Mouse (Mus musculus) embryonic facial prominence, embryonic 10.5 days (tissue): ENCODE data around the gene Bend6. TPM values are rescaled to one million over a fixed set of nuclear protein-coding genes. Genes with fewer than 3 reads are reported as not detected.
"Not testable (repeated sequence)": the region's sequence is repeated elsewhere in the genome, so short reads cannot be mapped to it uniquely, and the experiment has no call there.

Experiments used
- DNase-seq: peaks from one replicate; pipeline ENCODE4 v3.0.0-alpha.2; 2017; ENCODE audit warnings: low spot score
- H3K27ac ChIP-seq: fragments of 300-500 bp; sonication (generic); replicated peaks from 2 replicates; pipeline ENCODE4 v1.5.1; 2016; ENCODE audit warnings: mild to moderate bottlenecking
- H3K27me3 ChIP-seq: fragments of 300-500 bp; sonication (generic); replicated peaks from 2 replicates; pipeline ENCODE4 v1.6.1; 2016; ENCODE audit warnings: low read depth, mild to moderate bottlenecking; ENCODE audit not compliant: poor library complexity, severe bottlenecking
- H3K36me3 ChIP-seq: fragments of 300-500 bp; sonication (generic); replicated peaks from 2 replicates; pipeline ENCODE4 v1.6.1; 2016; ENCODE audit warnings: mild to moderate bottlenecking, moderate library complexity
- H3K4me1 ChIP-seq: fragments of 300-500 bp; sonication (generic); 2 replicates; pipeline ENCODE4 v1.6.1; 2016
- H3K4me3 ChIP-seq: fragments of 300-500 bp; sonication (generic); 2 replicates; pipeline ENCODE4 v1.5.1; 2016; ENCODE audit warnings: mild to moderate bottlenecking, moderate library complexity
- H3K9me3 ChIP-seq: fragments of 300-500 bp; sonication (generic); 2 replicates; pipeline ENCODE4 v1.6.1; 2016; ENCODE audit warnings: mild to moderate bottlenecking
- whole genome bisulfite sequencing: fragments of 180-500 bp; shearing (Covaris S2); methylation state at CpG from one replicate; pipeline ENCODE4 v1.1.7; 2016; 5-methylcytosine and 5-hydroxymethylcytosine counted together
- polyA plus RNA-seq: library from polyadenylated mRNA; unstranded; fragments of >200 nt; fragmentation: Nextera tagmentation; extraction: Ambion mirVana; gene quantifications from 2 replicates; pipeline ENCODE4 v1.2.1, GENCODE M21; 2016

Gene Bend6
- polyA plus RNA-seq, 1 experiment from 2014 or later = 2.2 TPM

GRCm38 (mm10) chr1:33843823-33844222, 63.8 kb downstream of the Bend6 start:
- 81% methylated on average over 6 of the region's 6 CpGs for WGBS
- no peaks in the 10 kb centered on the region for H3K9me3 ChIP-seq
- no peaks in the 10 kb centered on the region for H3K4me1 ChIP-seq
- no peaks in the 10 kb centered on the region for H3K36me3 ChIP-seq
- no peak for DNase-seq
- H3K27ac ChIP-seq = no peak overlapping the region
- no peak overlapping the region for H3K4me3 ChIP-seq
- H3K27me3 ChIP-seq = no peaks in the 10 kb centered on the region

DNA sequence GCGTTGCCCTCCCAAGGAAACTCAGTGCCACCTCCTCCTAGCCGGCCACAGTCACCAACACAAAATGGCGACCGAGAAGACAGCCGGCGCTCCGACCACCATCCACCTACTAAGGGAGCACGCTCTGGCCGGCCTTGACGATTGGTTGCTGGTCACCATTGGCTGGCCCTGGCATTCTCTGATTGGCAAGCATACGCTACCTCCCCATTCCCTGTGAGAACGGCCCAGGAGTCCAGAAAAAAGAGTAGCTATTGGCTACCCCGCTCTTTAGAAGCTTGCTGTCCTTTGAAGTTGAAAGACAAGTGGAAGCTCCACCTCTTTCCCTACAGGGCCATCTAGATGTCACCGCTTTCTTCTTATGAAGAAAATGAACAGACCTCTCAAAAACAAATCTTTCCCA, 68.7 kb downstream of the Bend6 start:
- not testable (repeated sequence) for DNase-seq

DNA sequence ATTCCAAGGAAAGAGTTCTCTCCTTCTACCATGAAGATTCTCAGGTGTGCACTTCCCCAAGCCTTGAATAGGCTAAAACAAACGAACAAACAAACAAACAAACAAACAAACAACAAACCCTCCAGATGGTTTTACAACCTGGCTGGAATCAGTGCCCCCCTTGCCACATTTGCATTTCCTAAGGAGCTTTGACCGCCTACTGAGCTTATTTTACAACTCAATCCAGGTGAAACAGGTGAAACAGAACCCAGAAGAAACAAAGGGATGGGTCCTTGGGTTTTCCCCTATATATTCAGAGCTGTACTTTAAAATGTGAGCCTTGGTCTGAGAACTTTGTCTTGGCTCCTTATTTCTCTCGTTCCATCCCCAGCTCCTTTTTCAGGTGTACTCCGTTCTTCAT, 77.0 kb downstream of the Bend6 start:
- Histone ChIP-seq H3K36me3 (no peaks in the 10 kb centered on the region), H3K4me1 (no peaks in the 10 kb centered on the region), H3K27me3 (no peaks in the 10 kb centered on the region), H3K4me3 (no peak overlapping the region), H3K9me3 (0 out of 2 replicates have a peak, but pooled peaks cover 2% of the 10 kb centered on the region), H3K27ac (no peak overlapping the region)
- WGBS = 71% methylated on average over 4 of the region's 4 CpGs
- DNase-seq = no peak

More for the DNA sequence above, 68.7 kb downstream of the Bend6 start:
- H3K27ac ChIP-seq, H3K9me3 ChIP-seq, H3K27me3 ChIP-seq, H3K4me3 ChIP-seq, H3K36me3 ChIP-seq, H3K4me1 ChIP-seq: not testable (repeated sequence)
- WGBS = 94% methylated on average over 14 of the region's 14 CpGs

DNA sequence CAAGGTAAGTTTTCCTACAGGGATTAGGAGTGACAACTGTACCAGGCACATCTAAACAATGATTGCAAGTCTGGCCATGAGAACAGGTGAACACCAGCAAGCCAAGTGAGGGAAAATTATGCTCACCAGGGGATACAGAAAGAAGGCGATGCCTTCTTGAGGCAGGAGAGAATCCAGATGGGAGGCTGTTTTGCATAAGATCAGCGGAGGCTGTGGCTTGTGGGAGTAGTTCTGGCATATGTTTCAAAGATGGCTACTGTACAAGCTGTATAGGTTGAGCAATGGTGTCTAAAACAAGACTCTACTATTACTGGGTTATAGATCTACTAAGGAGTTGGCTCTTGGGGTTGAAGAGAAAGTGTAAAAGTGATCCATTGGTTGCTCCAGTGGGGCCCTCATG, 89.7 kb downstream of the Bend6 start:
- Histone ChIP-seq H3K27me3 (no peaks in the 10 kb centered on the region), H3K36me3 (peaks cover 3% of the 10 kb centered on the region), H3K4me3 (no peak overlapping the region), H3K4me1 (peaks cover 10% of the 10 kb centered on the region), H3K27ac (no peak overlapping the region), H3K9me3 (no peaks in the 10 kb centered on the region)
- no peak for DNase-seq
- 81% methylated on average over 2 of the region's 2 CpGs for WGBS

GRCm38 (mm10) chr1:33813868-33814794, 93.5 kb downstream of the Bend6 start, which contains the start of gene Zfp451:
Gene Zfp451 (minus strand): TSS chr1:33814595.
- Histone ChIP-seq H3K36me3 (peaks cover 40% of the 10 kb centered on the region), H3K4me3 (peak within 1 kb of the TSS; percentile 97), H3K27ac (peak within 1 kb of the TSS; percentile 98), H3K4me1 (peaks cover 19% of the 10 kb centered on the region), H3K27me3 (no peaks in the 10 kb centered on the region), H3K9me3 (no peaks in the 10 kb centered on the region)
- DNase-seq = peak; percentile 94
- under 1% methylated on average over 85 of the region's 85 CpGs for WGBS

GRCm38 (mm10) chr1:33813495-33813867, 94.1 kb downstream of the Bend6 start:
- Histone ChIP-seq H3K36me3 (peaks cover 47% of the 10 kb centered on the region), H3K27ac (peak overlapping the region; percentile 98), H3K4me1 (peaks cover 19% of the 10 kb centered on the region), H3K27me3 (no peaks in the 10 kb centered on the region), H3K4me3 (peak overlapping the region; percentile 97), H3K9me3 (no peaks in the 10 kb centered on the region)
- no peak for DNase-seq
- 17% methylated on average over 11 of the region's 11 CpGs for WGBS

DNA sequence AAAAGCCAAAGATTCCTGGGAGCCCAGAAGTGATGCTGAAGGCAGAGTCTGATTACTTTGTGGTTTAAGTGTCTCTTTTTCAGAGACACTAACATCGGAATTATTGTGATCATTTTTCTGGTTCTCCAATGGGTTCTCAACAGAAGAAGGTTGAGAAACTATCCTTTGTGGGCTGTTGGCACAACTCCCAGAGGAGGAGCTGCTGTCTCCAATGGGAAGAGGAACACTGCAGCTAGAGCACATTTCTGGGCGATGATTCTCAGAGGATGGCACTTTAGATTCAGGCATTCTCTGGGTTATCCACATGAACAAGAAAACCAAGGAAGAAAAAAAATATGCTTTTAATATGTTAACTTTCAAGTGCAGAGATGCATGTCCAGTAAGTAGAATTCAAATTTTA, 104.3 kb downstream of the Bend6 start:
- H3K4me1 ChIP-seq = no peaks in the 10 kb centered on the region
- no peaks in the 10 kb centered on the region for H3K27me3 ChIP-seq
- WGBS = 93% methylated on average over 2 of the region's 2 CpGs
- H3K4me3 ChIP-seq = no peak overlapping the region
- H3K9me3 ChIP-seq = no peaks in the 10 kb centered on the region
- no peak overlapping the region for H3K27ac ChIP-seq
- peaks cover 100% of the 10 kb centered on the region for H3K36me3 ChIP-seq
- DNase-seq = no peak

Other genes starting within 250 kb of the Bend6 start
- gene Prim2, start 238.0 kb downstream of the Bend6 start, polyA plus RNA-seq = 54.6 and 55.5 TPM in 2 replicates
- 32.3 and 35.2 TPM in 2 replicates for gene Rab23, start 187.9 kb downstream of the Bend6 start, polyA plus RNA-seq
- gene Bag2, start 150.0 kb downstream of the Bend6 start, polyA plus RNA-seq = 59.0 and 65.7 TPM in 2 replicates
- gene Zfp451, start 93.2 kb downstream of the Bend6 start, polyA plus RNA-seq = 33.6 and 35.7 TPM in 2 replicates
- 17.3 and 17.4 TPM in 2 replicates for gene Dst, start 409 bp upstream of the Bend6 start, polyA plus RNA-seq